Mouse (Mus musculus): ENCODE data around the gene Gm20716. TPM values are rescaled to one million over a fixed set of nuclear protein-coding genes. Genes with fewer than 3 reads are reported as not detected.
"Not testable (repeated sequence)": the region's sequence is repeated elsewhere in the genome, so short reads cannot be mapped to it uniquely, and the experiment has no call there.

Gene Gm20716
- polyA plus RNA-seq, 2 experiments from 2014 or later, result 24.7 to 35.6 TPM

DNA sequence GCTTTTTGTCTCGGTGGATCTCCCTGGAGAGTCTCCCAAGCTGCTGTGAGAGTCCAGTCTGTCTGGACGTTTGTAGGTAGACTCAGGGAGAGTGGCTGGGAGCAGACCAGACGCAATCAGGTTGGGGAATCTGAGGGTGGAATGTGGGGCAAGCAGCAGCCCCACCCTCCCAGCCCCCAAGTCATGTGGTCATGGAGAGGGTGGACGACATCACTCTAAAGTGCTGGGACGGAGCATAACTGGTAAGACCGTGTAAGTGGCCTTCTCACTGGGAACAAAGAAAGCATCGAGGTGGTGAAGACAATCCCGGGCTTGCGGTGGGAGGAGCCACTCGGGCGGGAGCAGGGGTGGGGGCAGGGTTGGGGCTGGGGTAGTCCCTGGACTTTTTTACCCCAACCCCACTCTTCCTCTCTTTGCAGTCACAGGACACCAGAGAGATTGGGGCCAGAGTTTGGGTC is 68.6 kb downstream of the Gm20716 start:
- no peak for ATAC-seq

DNA sequence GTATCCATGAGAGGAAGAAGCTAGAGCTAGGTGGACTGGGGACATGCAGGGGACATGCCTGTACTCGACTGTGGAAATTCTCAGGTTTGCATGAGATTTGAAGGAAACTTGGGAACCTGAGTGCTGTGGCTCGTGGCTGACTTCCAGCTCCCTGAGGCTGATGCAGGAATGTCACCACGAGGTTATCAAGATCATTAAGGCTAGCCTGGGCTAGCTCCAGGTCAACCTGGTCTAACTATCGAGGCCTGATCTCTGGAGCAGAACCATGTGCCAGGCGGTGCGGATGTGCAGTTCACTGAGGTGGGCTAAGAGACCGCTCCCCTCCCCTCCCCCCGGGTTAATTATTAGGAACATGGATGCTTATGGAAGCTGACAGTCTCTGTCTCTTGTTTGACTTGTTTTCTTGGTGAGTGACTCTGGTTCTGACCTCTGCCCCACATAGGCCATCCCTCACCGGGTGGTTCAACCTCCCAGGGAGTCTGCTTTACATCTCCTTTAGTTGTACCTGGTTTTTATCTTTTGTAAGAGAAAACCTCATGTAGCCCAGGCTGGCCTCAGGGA is 69.7 kb downstream of the Gm20716 start:
- no peak for ATAC-seq

DNA sequence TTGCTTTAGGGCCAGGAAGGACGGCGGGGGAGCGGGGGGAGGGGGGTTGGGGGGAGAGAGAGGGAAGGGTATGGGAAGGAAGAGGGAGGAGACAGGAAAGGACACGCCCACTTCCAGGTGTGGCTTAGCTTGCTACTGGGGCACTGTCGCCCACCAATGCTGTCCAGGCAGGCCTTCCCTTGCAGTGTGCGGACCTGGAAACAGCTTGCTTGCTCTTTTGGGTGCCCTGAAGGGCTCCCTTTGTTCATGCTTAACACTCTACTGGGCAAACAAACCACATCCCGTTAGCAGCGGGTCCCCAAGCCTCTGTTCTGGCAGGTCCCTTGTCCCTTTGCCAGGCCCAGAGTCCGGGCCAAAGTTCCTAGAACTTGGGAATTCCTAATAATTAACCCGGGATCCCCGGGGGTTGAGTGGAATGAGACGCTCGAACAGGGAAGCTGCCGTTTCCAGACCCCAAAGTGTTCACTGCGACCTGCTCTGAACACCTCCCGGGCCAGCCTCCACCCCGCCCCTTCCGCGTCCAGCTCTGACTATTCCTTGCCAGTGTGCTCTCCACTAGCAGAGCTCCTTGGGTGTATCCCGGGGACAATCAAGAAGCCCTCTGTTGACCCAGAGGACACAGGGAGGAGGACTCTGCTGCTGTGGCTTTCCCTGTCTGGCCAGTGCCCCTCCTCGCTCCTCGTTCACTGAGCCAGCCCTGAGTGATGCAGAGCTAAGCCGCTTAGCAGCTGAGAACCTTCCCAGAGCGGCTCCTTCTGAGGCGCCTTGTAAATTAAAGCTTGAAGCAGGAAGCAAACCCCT is 71.1 kb downstream of the Gm20716 start:
- ATAC-seq, result peak; percentile 34

DNA sequence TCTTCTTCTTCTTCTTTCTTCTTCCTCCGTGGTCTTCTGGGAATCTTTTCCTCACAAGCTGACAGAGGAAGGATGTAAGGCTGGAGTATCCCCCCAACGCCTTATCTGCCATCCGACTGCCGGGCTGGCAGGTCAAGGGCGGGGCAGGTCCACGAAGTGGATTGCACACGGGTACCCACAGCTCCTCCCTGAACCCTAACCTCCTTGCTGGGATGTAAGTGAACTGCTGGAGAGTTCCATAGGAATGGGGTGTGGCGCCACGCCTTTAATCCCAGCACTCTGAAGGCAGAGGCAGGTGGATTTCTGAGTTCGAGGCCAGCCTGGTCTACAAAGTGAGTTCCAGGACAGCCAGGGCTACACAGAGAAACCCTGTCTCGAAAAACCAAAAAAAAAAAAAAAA is 72.2 kb downstream of the Gm20716 start:
- ATAC-seq, result not testable (repeated sequence)

GRCm38 (mm10) chr2:168156361-168156760 is 73.8 kb downstream of the Gm20716 start:
- no peak for ATAC-seq

- ATAC-seq, result no peak
These were observed 74.5 kb downstream of the Gm20716 start for GRCm38 (mm10) chr2:168155666-168156065.

- peak; percentile 86 for ATAC-seq
These were observed 75.9 kb downstream of the Gm20716 start for GRCm38 (mm10) chr2:168154090-168154881.

GRCm38 (mm10) chr2:168149241-168149640 is 80.9 kb downstream of the Gm20716 start:
- no peak for ATAC-seq

DNA sequence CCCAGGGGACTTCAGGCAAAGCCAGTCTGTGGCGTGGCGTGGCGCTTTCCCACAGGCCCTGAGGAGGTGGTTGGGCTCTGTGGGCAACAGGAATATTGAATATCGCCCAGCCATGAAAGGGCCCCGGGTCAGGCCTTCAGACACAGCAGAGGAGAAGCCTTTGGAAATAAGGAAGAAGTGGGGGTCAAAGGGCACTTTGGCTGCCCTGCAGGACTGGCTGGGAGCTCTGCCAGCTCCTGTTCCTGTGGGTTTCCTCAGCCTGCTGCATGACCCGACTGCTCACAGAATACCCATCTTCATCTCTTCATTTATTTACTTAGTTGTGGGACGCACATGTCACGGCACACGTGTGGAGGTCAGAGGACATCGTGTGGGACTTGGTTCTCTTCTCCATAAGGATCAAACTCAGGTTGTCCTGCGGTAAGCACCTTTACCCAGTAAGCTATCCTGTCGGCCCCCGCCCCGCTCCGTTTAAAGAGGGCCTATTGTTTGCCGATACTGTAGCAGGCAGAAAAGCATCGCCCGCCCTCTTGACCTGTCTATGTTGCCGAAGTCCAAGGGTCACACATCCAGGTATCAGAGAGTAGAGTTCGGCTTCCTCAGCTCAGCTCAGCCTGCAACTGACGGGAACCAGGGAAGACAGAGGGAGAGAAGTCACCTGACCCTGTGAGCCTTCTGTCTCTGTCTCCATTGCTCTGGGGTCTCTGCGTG is 82.3 kb downstream of the Gm20716 start:
- no peak for ATAC-seq

- no peak for ATAC-seq
These were observed 84.7 kb downstream of the Gm20716 start for GRCm38 (mm10) chr2:168145437-168145836.

- ATAC-seq, result no peak
These were observed 86.4 kb downstream of the Gm20716 start for GRCm38 (mm10) chr2:168143794-168144193.

- ATAC-seq, result no peak
These were observed 93.0 kb downstream of the Gm20716 start for GRCm38 (mm10) chr2:168137161-168137560.

Other genes with a start within 250 kb of the Gm20716 start
- under 1 TPM; 0.17 to 0.63 TPM for gene Ripor3, start 219.7 kb downstream of the Gm20716 start, polyA plus RNA-seq (2017; shearing (Covaris generic))
- gene Pard6b, start 149.4 kb downstream of the Gm20716 start, polyA plus RNA-seq (2017; shearing (Covaris generic)), result 1 to 10 TPM in 1 of 2 experiments, under 1 TPM in 1; 0.23 to 1.2 TPM
- gene Adnp, start 23.3 kb downstream of the Gm20716 start, polyA plus RNA-seq (2017; shearing (Covaris generic)), result 1 to 10 TPM; 1.4 to 3.1 TPM
- 100 to 1,000 TPM; 101 to 112 TPM for gene Dpm1, start 227 bp upstream of the Gm20716 start, polyA plus RNA-seq (2017; shearing (Covaris generic))
- gene Mocs3, start 258 bp upstream of the Gm20716 start, polyA plus RNA-seq (2017; shearing (Covaris generic)), result under 1 TPM; 0.59 to 0.62 TPM
- gene Kcng1, start 51.4 kb upstream of the Gm20716 start, polyA plus RNA-seq (2017; shearing (Covaris generic)), result not detected

All from CD4-positive, CD25-positive, alpha-beta regulatory T cell, adult 4 months (primary cell).